Mouse (Mus musculus) forebrain, embryonic 11.5 days (tissue): ENCODE results near the gene Naalad2. TPM values are rescaled to one million over a fixed set of nuclear protein-coding genes. Genes with fewer than 3 reads are reported as not detected.

ENCODE experiments used
- polyA plus RNA-seq: library from polyadenylated mRNA; unstranded; fragments of >200 nt; fragmentation: Nextera tagmentation; extraction: Ambion mirVana; gene quantifications from 2 replicates; pipeline ENCODE4 v1.2.1, GENCODE M21; 2014

The Naalad2 gene
- polyA plus RNA-seq, 1 experiment from 2014 or later = 0.76 TPM

Other genes with a start within 250 kb of the Naalad2 start
- 123 and 129 TPM in 2 replicates for gene Chordc1, start 110.9 kb downstream of the Naalad2 start, polyA plus RNA-seq
- gene Ubtfl1, start 1.4 kb upstream of the Naalad2 start, polyA plus RNA-seq = not detected in 2 replicates
- gene Mbd3l2, start 27.7 kb upstream of the Naalad2 start, polyA plus RNA-seq = 0.12 TPM in 1 of 2 replicates, not detected in the other
- gene Zfp558, start 75.3 kb upstream of the Naalad2 start, polyA plus RNA-seq = 14.2 and 16.7 TPM in 2 replicates
- gene Mbd3l1, start 75.4 kb upstream of the Naalad2 start, polyA plus RNA-seq = not detected in 2 replicates